Mouse (Mus musculus): ENCODE data around the gene Gm37240.

Gene Gm37240

GRCm38 (mm10) chr3:84936956-84937355 is 950.4 kb downstream of the Gm37240 start:
- no peak for DNase-seq

- no peak for DNase-seq
Measured at GRCm38 (mm10) chr3:84936252-84936651, 951.1 kb downstream of the Gm37240 start.

DNA sequence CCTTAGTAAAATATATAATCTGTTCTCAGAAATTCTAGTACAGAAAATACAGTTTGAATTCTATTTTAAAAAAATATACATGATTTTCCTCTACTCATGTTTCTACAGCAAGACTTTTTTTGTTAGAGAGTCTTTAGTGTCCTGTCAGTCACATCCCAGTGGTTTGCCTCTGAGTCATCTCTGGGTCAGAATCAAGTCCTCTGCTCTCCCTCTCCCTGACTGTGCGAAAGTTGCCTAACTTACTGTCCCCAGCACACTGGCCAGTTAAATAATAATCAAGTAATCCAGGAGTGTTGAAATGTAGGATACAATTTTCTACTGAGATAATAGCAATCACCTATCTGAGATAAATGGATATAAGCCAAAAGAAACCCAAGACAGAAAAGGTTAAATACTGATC is 951.6 kb downstream of the Gm37240 start:
- no peak for DNase-seq

GRCm38 (mm10) chr3:84930683-84931082 is 956.6 kb downstream of the Gm37240 start:
- DNase-seq = no peak

DNA sequence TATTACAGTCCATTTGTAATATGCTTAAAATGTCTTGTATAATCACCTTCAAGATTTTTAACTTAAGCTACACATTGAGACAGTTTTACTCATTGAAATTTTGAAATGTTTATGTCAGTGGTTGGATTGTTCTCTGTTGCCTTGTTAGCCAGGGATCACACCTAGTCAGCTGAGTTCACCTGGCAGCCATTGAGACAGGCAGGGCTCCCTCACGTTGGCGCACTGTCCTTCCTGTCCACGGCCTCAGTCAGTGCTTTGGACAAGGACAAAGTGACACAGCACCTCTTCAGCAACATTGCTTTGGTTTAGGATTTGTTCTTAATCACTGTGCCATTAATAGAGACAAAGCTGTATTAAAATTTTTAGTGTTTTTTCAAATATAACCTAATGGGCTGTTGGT is 958.1 kb downstream of the Gm37240 start:
- no peak for DNase-seq

GRCm38 (mm10) chr3:84927901-84928300 is 959.4 kb downstream of the Gm37240 start:
- no peak for DNase-seq

GRCm38 (mm10) chr3:84927168-84927794 is 960.0 kb downstream of the Gm37240 start:
- no peak for DNase-seq

GRCm38 (mm10) chr3:84926140-84926539 is 961.2 kb downstream of the Gm37240 start:
- no peak for DNase-seq

- DNase-seq = no peak
Measured at GRCm38 (mm10) chr3:84925229-84925628, 962.1 kb downstream of the Gm37240 start.

DNA sequence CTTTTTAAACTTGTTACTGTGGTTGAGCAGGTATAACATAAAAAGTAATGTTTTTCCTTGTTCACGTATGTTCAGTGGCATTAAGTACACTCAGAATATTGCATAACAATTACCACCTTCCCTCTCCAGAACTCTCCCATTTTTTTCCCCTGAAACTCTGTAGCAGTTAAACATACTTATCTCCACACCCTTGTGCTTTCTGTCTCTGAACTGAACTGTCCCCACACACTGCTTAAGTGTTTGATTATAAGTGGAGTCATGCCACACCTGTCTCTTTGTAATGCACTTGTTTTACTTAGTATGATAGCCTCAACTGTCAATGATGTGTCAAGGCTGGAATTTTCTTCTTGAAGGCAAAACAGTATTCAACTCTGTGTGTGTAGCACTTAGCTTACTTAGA is 963.6 kb downstream of the Gm37240 start:
- DNase-seq = no peak

GRCm38 (mm10) chr3:84923256-84923655 is 964.1 kb downstream of the Gm37240 start:
- DNase-seq = no peak

DNA sequence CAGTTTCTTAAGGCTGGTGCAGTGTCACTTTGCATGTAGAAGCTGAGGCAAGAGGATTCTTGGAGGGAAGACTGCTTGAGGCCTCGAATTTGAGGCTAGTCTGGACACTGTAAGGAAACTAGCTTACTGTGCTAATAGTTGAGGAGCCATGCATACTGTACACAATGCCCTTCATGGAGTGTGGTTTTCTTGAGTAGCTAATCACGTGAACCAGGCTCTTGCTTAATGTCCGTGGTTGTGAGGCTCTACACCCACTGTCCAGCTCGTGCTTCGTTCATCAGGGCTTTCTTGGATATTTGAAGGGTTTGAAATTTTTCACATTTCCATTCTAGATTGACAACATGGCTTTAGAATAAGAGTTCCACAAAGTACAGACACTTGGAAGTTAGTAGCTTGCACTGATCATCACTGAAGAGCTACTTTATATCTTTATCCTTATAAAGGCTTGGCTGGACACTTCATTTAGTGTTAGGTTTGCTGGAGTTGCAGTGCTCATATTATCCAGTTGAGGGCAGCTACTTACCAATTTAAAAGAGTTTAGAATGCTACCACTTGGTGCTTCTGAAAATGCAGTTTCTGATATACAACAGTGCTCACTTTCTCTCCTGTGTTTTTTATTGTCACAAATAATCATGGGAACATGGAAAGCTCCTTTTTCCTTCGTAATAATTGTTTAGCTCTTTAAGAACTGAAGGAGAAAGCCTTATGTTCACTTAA is 965.5 kb downstream of the Gm37240 start:
- DNase-seq = peak; percentile 50 to 57

GRCm38 (mm10) chr3:84917903-84918679 is 969.2 kb downstream of the Gm37240 start:
- no peak for DNase-seq

GRCm38 (mm10) chr3:84914284-84914683 is 973.0 kb downstream of the Gm37240 start:
- no peak for DNase-seq

GRCm38 (mm10) chr3:84906528-84906927 is 980.8 kb downstream of the Gm37240 start:
- no peak for DNase-seq

DNA sequence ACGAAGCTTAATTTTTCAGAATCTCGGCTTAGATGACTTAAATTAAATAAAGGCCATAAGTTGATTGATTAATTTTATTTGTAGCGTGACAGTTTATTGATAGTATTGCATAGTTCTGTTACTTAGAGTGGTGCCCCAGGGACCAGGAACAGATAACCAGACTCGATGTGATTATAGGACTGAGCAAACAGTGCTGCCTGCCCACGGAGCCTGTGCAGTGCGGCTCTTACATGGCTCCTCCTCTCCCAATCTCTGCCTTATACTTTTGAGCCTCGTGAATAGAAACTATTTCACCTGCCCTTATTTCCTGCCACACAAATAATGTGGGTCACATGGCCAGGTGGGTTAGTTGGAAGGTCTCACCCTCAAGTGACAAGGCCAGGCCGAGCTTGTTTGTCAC is 989.4 kb downstream of the Gm37240 start:
- no peak for DNase-seq

- DNase-seq = no peak
Measured at GRCm38 (mm10) chr3:84890983-84891382, 996.3 kb downstream of the Gm37240 start.

- DNase-seq = no peak
Measured at GRCm38 (mm10) chr3:84889648-84890047, 997.7 kb downstream of the Gm37240 start.

DNA sequence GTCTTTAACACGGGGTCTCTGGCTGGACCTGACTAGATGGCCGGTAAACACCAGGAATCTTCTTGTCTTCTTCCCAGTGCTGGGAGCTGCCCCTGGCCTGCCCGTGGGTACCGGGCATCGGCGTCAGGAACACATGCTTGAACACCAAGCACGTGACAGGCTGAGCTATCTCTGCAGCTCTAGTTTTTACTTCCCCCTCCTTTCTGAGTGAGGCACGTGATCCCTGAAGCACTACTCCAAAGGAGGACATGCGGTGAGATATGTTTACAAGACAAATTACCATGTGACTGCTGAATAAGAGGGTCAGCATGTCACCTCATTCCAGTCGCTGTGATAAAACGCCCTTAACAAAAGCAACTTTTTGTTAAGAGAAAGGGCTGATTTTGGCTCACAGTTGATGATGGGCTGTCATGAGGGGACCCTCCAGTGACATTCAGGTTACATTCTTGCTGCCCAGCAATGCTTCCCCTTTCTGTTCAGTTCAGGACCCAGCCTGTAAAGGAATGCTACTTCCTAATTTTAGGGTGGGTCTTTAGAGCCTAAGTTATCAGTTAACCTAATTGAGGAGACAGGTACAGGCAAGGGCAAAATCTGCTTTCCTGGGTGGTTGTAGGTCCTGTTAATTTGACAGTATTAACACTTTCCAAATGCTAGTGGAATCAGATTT is 1003.4 kb downstream of the Gm37240 start:
- DNase-seq = peak in 1 of 2 experiments; percentile 9

DNA sequence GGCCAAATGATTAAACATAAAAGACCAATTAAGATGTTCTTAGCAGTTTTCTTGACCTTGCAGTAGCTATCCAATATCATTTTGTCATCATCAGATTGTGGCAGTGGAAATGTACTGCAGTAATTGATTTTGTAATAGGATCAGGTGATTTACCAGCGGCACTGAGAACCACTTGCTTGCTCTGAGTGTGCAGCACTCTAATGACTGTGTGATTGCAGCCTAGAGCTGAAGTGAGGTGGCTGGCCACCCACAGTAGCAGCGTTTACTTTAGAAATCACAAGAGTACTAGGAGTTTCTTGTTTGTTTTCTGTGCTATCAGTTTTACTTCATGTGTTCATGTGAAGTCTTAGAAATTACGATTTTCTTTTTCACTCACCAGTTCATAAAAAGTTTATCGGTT is 1011.1 kb downstream of the Gm37240 start:
- no peak for DNase-seq

DNA sequence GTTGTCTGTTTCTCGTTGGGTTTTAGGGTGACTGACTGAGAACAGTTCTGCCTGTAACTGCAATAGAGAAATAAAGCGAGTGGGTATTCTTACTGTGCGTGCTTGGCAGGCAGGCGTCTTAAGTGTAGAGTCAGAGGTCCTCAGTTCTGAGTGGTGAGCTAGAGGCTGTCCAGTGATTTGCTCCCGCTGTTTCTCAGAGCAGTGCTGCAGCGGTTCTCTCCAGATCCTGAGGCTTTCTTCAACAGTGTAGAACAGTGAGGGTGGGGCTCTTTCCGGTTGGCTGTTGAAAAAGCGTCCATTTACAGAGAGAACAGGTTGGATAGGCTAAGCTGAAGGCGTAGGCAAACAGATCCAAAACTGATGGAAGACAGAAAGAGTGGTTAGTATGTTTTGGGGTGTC is 1012.0 kb downstream of the Gm37240 start:
- no peak for DNase-seq

GRCm38 (mm10) chr3:84870126-84870525 is 1017.2 kb downstream of the Gm37240 start:
- no peak for DNase-seq

DNA sequence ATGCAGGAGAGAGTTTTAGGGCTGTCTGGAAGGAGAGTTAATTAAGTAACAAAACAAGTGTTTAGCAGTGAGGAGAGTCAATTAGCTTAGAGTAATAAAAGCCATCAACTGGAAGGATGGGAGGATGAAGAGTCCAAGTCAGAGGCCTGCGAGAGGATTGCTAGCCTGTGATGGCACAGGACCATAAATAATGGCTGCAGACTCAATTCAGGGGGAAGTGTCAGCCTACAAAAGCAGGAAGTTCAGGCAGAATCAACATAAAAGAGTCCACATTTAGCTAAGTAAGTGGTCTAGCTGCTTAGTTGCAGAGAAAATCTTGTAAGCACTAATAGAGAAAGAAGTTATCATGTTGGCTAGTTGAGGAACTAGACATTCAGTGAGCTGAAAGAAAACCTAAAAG is 1019.3 kb downstream of the Gm37240 start:
- DNase-seq = no peak
